50 mouse cellular contexts compared by ENCODE assay signal in the genomic region with DNA sequence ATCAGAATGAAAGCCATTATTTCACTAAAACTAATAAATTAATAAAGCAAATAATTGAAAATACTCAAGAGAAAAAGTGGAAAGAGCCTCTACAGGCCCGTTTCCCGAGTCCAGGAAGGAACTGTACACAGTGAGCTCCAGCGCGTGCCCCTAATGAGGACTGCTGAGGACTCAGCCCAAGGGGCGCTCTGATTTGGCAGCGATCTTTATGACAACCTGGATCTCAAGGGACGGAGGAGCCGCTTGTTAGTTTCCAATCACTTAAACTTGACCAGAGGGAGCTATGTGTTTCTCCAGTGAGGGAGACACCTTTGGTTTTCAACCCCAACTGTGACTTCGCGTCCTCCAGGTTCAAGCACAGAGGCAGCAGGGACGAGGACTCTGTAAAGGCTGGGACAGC. TPM values are rescaled to one million over a fixed set of nuclear protein-coding genes. Genes with fewer than 3 reads are reported as not detected.
"Had no signal": no experiment of that assay in that cellular context is flagged by ENCODE, and none has a peak within 500 bp of the region (broad histone marks: within the 10 kb centered on the region; RNA-seq: fewer than 3 reads in every experiment).

A gene (plus strand): TSS at position 301 of the 400 bp plus-strand sequence.

- ATAC-seq: hindbrain, embryonic 16.5 days; hindbrain, postnatal 0 days; inflammation-experienced regulatory T-cells, adult 6 months; intestine, embryonic 15.5 days; intestine, postnatal 0 days had no signal

- H3K27me3 ChIP-seq: hindbrain, embryonic 12.5 days; hindbrain, embryonic 15.5 days; intestine, embryonic 15.5 days; kidney, embryonic 15.5 days had no signal

- DNase-seq: heart, postnatal 10 days; heart, postnatal 36 days; heart, postnatal 4 days; kidney, adult 11 months; kidney, adult 18-20 months; kidney, adult 2 months; kidney, adult 8-10 months; kidney, adult 9 months; kidney, postnatal 10 days; kidney, postnatal 14 days; kidney, postnatal 25 days; kidney, postnatal 36 days; kidney, postnatal 4 days; layer of hippocampus, adult 9-11 months; layer of hippocampus, postnatal 36 days had no signal

- H3K27ac ChIP-seq: heart, embryonic 10.5 days; heart, embryonic 13.5 days; heart, embryonic 15.5 days; hindbrain, embryonic 10.5 days; hindbrain, embryonic 12.5 days; hindbrain, embryonic 13.5 days; hindbrain, embryonic 14.5 days; hindbrain, embryonic 15.5 days; hindbrain, postnatal 0 days; intestine, embryonic 15.5 days; kidney, embryonic 15.5 days; kidney, postnatal 0 days; layer of hippocampus, adult 2 months; left cerebral cortex, adult 2 months had no signal

- H3K9ac ChIP-seq: heart, embryonic 12.5 days; heart, embryonic 13.5 days; heart, embryonic 15.5 days; hindbrain, embryonic 12.5 days; hindbrain, embryonic 13.5 days; hindbrain, embryonic 14.5 days; hindbrain, embryonic 15.5 days; intestine, embryonic 15.5 days; kidney, embryonic 15.5 days had no signal

- H3K36me3 ChIP-seq: heart, embryonic 10.5 days; heart, embryonic 12.5 days; heart, embryonic 13.5 days; heart, embryonic 15.5 days; hindbrain, embryonic 10.5 days; hindbrain, embryonic 12.5 days; hindbrain, embryonic 13.5 days; hindbrain, embryonic 15.5 days; intestine, embryonic 15.5 days; kidney, embryonic 15.5 days had no signal

- H3K4me3 ChIP-seq: heart, embryonic 10.5 days; heart, embryonic 12.5 days; heart, embryonic 13.5 days; heart, embryonic 15.5 days; hindbrain, embryonic 10.5 days; hindbrain, embryonic 12.5 days; hindbrain, embryonic 13.5 days; hindbrain, embryonic 15.5 days; intestine, embryonic 15.5 days; kidney, embryonic 15.5 days; layer of hippocampus, adult 2 months; left cerebral cortex, adult 2 months had no signal

- H3K4me2 ChIP-seq: heart, embryonic 11.5 days; heart, embryonic 12.5 days; heart, embryonic 13.5 days; heart, embryonic 15.5 days; hindbrain, embryonic 12.5 days; hindbrain, embryonic 13.5 days; hindbrain, embryonic 14.5 days; hindbrain, embryonic 15.5 days; intestine, embryonic 15.5 days; kidney, embryonic 15.5 days had no signal

- H3K9me3 ChIP-seq: heart, embryonic 10.5 days; heart, embryonic 12.5 days; heart, embryonic 13.5 days; heart, embryonic 15.5 days; hindbrain, embryonic 10.5 days; hindbrain, embryonic 12.5 days; hindbrain, embryonic 13.5 days; hindbrain, embryonic 15.5 days; intestine, embryonic 15.5 days; kidney, embryonic 15.5 days had no signal

- H3K4me1 ChIP-seq: heart, embryonic 10.5 days; heart, embryonic 12.5 days; heart, embryonic 13.5 days; heart, embryonic 15.5 days; hindbrain, embryonic 10.5 days; hindbrain, embryonic 12.5 days; hindbrain, embryonic 13.5 days; hindbrain, embryonic 15.5 days; intestine, embryonic 15.5 days; kidney, embryonic 15.5 days had no signal

RNA-seq across cellular contexts. Expression of the gene that starts here (rescaled TPM):
- total RNA-seq: heart, postnatal 10 days; heart, postnatal 25 days; heart, postnatal 36 days; heart, postnatal 4 days; hematopoietic stem cell, adult 5-6 weeks; hindbrain, postnatal 0 days; layer of hippocampus, adult 18-20 months; layer of hippocampus, adult 2 months; layer of hippocampus, adult 8-10 months; layer of hippocampus, postnatal 10 days; layer of hippocampus, postnatal 14 days; layer of hippocampus, postnatal 25 days; layer of hippocampus, postnatal 36 days; left cerebral cortex, adult 18-20 months; left cerebral cortex, adult 2 months; left cerebral cortex, adult 8-10 months had no signal
- polyA plus RNA-seq: heart, embryonic 10.5 days; heart, embryonic 11.5 days; heart, embryonic 12.5 days; heart, embryonic 13.5 days; heart, embryonic 14.5 days; heart, embryonic 15.5 days; heart, embryonic 16.5 days; heart, postnatal 0 days; hindbrain, embryonic 10.5 days; hindbrain, embryonic 11.5 days; hindbrain, embryonic 12.5 days; hindbrain, embryonic 13.5 days; hindbrain, embryonic 14.5 days; hindbrain, embryonic 15.5 days; hindbrain, embryonic 16.5 days; hindbrain, postnatal 0 days; inflammation-experienced regulatory T-cells, adult 6 months; intestine, embryonic 15.5 days; intestine, postnatal 0 days; kidney, adult 2 months; kidney, embryonic 14.5 days; kidney, embryonic 15.5 days; kidney, embryonic 16.5 days; kidney, postnatal 0 days; large intestine, adult 2 months had no signal
